Mouse (Mus musculus) ovary, adult 18-20 months (tissue): Measurements from ENCODE around the gene 2700049A03Rik.
"Not testable (repeated sequence)": the region's sequence is repeated elsewhere in the genome, so short reads cannot be mapped to it uniquely, and the experiment has no call there.

Experiments
- DNase-seq: peaks from one replicate; pipeline ENCODE4 v3.0.0; 2022; ENCODE audit warnings: low spot score, mixed read lengths

Gene 2700049A03Rik

GRCm38 (mm10) chr12:71136130-71136973 lies at the start of gene 2700049A03Rik, which contains the start of gene Timm9:
2700049A03Rik (plus strand) TSS chr12:71136848.
Timm9 (minus strand) TSS chr12:71136684.
- DNase-seq: peak; percentile 60

- DNase-seq: not testable (repeated sequence)
These were observed 32.4 kb upstream of the 2700049A03Rik start for GRCm38 (mm10) chr12:71104275-71104674.

- DNase-seq: no peak
These were observed 29.4 kb upstream of the 2700049A03Rik start for GRCm38 (mm10) chr12:71107216-71107771.

GRCm38 (mm10) chr12:71111331-71111730 lies 25.3 kb upstream of the 2700049A03Rik start, which contains the start of gene Tomm20l:
Tomm20l (plus strand) TSS chr12:71111428.
- no peak for DNase-seq

- no peak for DNase-seq
These were observed 23.6 kb upstream of the 2700049A03Rik start for GRCm38 (mm10) chr12:71113074-71113473.

- peak; percentile 41 for DNase-seq
These were observed 22.9 kb upstream of the 2700049A03Rik start for GRCm38 (mm10) chr12:71113675-71114288.

GRCm38 (mm10) chr12:71116411-71116810 lies 20.2 kb upstream of the 2700049A03Rik start:
- DNase-seq: peak; percentile 29

GRCm38 (mm10) chr12:71122731-71123130 lies 13.9 kb upstream of the 2700049A03Rik start:
- DNase-seq: no peak

GRCm38 (mm10) chr12:71123286-71123685 lies 13.4 kb upstream of the 2700049A03Rik start:
- DNase-seq: no peak

- DNase-seq: no peak
These were observed 1.1 kb upstream of the 2700049A03Rik start for GRCm38 (mm10) chr12:71135581-71135980.

- peak; percentile 50 for DNase-seq
These were observed 385 bp downstream of the 2700049A03Rik start for GRCm38 (mm10) chr12:71136974-71137491.

GRCm38 (mm10) chr12:71137686-71138085 lies 1.0 kb downstream of the 2700049A03Rik start:
- no peak for DNase-seq

- no peak for DNase-seq
These were observed 2.7 kb downstream of the 2700049A03Rik start for GRCm38 (mm10) chr12:71139258-71139828.

- DNase-seq: no peak
These were observed 4.5 kb downstream of the 2700049A03Rik start for GRCm38 (mm10) chr12:71141189-71141588.

- no peak for DNase-seq
These were observed 11.0 kb downstream of the 2700049A03Rik start for GRCm38 (mm10) chr12:71147641-71148040.

GRCm38 (mm10) chr12:71148801-71149200 lies 12.2 kb downstream of the 2700049A03Rik start:
- peak; percentile 55 for DNase-seq

GRCm38 (mm10) chr12:71149456-71149855 lies 12.8 kb downstream of the 2700049A03Rik start:
- no peak for DNase-seq

GRCm38 (mm10) chr12:71150167-71150566 lies 13.5 kb downstream of the 2700049A03Rik start:
- DNase-seq: no peak

- DNase-seq: no peak
These were observed 18.3 kb downstream of the 2700049A03Rik start for GRCm38 (mm10) chr12:71154979-71155378.

GRCm38 (mm10) chr12:71157974-71158373 lies 21.3 kb downstream of the 2700049A03Rik start:
- no peak for DNase-seq

GRCm38 (mm10) chr12:71164410-71164809 lies 27.8 kb downstream of the 2700049A03Rik start:
- no peak for DNase-seq

- DNase-seq: no peak
These were observed 33.3 kb downstream of the 2700049A03Rik start for GRCm38 (mm10) chr12:71169911-71170310.
